Mouse (Mus musculus) thymus, adult 2 months (tissue): ENCODE measurements around the gene Slx1b.

Source experiments
- CTCF ChIP-seq: fragments of 200-500 bp; IDR thresholded peaks from 2 replicates; pipeline ENCODE4 v1.5.1; 2012; ENCODE audit warnings: mild to moderate bottlenecking, control low read depth, low read length, moderate library complexity, borderline replicate concordance; ENCODE audit not compliant: control insufficient read depth, poor library complexity, insufficient read depth; ENCODE audit errors: extremely low read depth
- POLR2A ChIP-seq: fragments of 200-500 bp; IDR thresholded peaks from 2 replicates; pipeline ENCODE4 v1.6.1; 2012; ENCODE audit warnings: mild to moderate bottlenecking, low read length, control low read depth, moderate library complexity; ENCODE audit not compliant: control insufficient read depth, poor library complexity, insufficient read depth; ENCODE audit errors: extremely low read depth

DNA sequence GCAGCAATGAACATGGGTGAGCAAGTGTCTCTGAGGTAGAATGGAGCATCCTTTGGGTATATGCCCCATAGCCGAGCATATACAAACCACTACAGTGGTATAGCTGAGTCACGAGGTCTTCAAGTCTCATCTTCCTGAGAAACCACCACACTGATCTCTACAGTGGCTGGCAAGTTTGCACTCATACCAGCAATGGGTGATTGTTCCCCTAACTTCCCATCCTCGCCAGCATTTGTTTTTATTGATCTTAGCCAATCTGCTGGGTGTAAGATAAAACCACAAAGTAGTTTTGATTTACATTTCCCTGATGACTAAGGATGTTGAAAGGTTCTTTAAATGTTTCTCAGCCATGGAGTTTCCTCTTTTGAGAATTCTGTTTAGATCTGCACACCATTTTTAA lies 29.5 kb upstream of the Slx1b start:
- TF ChIP-seq CTCF (no peak), POLR2A (no peak)
